Mouse (Mus musculus): ENCODE results near the gene Pik3r6. TPM values are rescaled to one million over a fixed set of nuclear protein-coding genes. Genes with fewer than 3 reads are reported as not detected.
A peak's percentile ranks its signal among the peaks of the same experiment; 100 is the strongest.

Pik3r6 gene
- total RNA-seq, 2 experiments from 2014 or later, result 5.0 to 6.4 TPM

- TF ChIP-seq CTCF (IDR thresholded peaks at IDR 0.05), result peak; percentile 52
- intact Hi-C loops (cut with DNase I), result no loop called here
- no peak overlapping the region for H3K27ac ChIP-seq
- no peak for DNase-seq (ENCODE audit: extremely low spot score in 1 of 2, low spot score in 2 of 2)
- no peak overlapping the region for H3K4me3 ChIP-seq
These were observed 41.7 kb downstream of the Pik3r6 start for GRCm38 (mm10) chr11:68544554-68544953.

- Histone ChIP-seq H3K27ac (no peak overlapping the region), H3K4me3 (no peak overlapping the region)
- intact Hi-C loops (cut with DNase I), result no loop called here
- TF ChIP-seq CTCF (IDR thresholded peaks at IDR 0.05), result no peak
- DNase-seq (ENCODE audit: extremely low spot score in 1 of 2, low spot score in 2 of 2), result no peak
These were observed 42.4 kb downstream of the Pik3r6 start for GRCm38 (mm10) chr11:68545172-68545571.

GRCm38 (mm10) chr11:68545682-68546222 is 42.9 kb downstream of the Pik3r6 start:
- TF ChIP-seq CTCF (IDR thresholded peaks at IDR 0.05), result no peak
- Histone ChIP-seq H3K4me3 (no peak overlapping the region), H3K27ac (no peak overlapping the region)
- DNase-seq (ENCODE audit: extremely low spot score in 1 of 2, low spot score in 2 of 2), result no peak
- intact Hi-C loops (cut with DNase I), result no loop called here

- Histone ChIP-seq H3K27ac (no peak overlapping the region), H3K4me3 (no peak overlapping the region)
- no peak for TF ChIP-seq CTCF (IDR thresholded peaks at IDR 0.05)
- intact Hi-C loops (cut with DNase I), result no loop called here
- DNase-seq (ENCODE audit: extremely low spot score in 1 of 2, low spot score in 2 of 2), result no peak
These were observed 44.7 kb downstream of the Pik3r6 start for GRCm38 (mm10) chr11:68547484-68547883.

- peak; percentile 46 for TF ChIP-seq CTCF (IDR thresholded peaks at IDR 0.05)
- H3K27ac ChIP-seq, result no peak overlapping the region
- H3K4me3 ChIP-seq, result no peak overlapping the region
- DNase-seq (ENCODE audit: extremely low spot score in 1 of 2, low spot score in 2 of 2), result no peak
- intact Hi-C loops (cut with DNase I), result loop anchor here (2.0 kb wide), 1 partner anchor 63 kb away; no protein-coding TSS in a partner anchor
These were observed 46.8 kb downstream of the Pik3r6 start for GRCm38 (mm10) chr11:68549597-68549996.

GRCm38 (mm10) chr11:68550358-68550757 is 47.5 kb downstream of the Pik3r6 start:
- intact Hi-C loops (cut with DNase I), result no loop called here
- no peak for TF ChIP-seq CTCF (IDR thresholded peaks at IDR 0.05)
- DNase-seq (ENCODE audit: extremely low spot score in 1 of 2, low spot score in 2 of 2), result no peak
- no peak overlapping the region for H3K4me3 ChIP-seq
- H3K27ac ChIP-seq, result no peak overlapping the region

GRCm38 (mm10) chr11:68553981-68554471 is 51.2 kb downstream of the Pik3r6 start:
- intact Hi-C loops (cut with DNase I), result no loop called here
- no peak for DNase-seq (ENCODE audit: extremely low spot score in 1 of 2, low spot score in 2 of 2)
- no peak overlapping the region for H3K27ac ChIP-seq
- TF ChIP-seq CTCF (IDR thresholded peaks at IDR 0.05), result peak; percentile 56
- no peak overlapping the region for H3K4me3 ChIP-seq

GRCm38 (mm10) chr11:68555918-68556584 is 53.2 kb downstream of the Pik3r6 start, which contains the start of gene Mfsd6l:
TSS of gene Mfsd6l (plus strand) at chr11:68556186.
- DNase-seq (ENCODE audit: extremely low spot score in 1 of 2, low spot score in 2 of 2), result no peak
- Histone ChIP-seq H3K27ac (no peak within 1 kb of the TSS), H3K4me3 (no peak within 1 kb of the TSS)
- intact Hi-C loops (cut with DNase I), result no loop called here
- peak; percentile 39 for TF ChIP-seq CTCF (IDR thresholded peaks at IDR 0.05)

- peak; percentile 46 for TF ChIP-seq CTCF (IDR thresholded peaks at IDR 0.05)
- Histone ChIP-seq H3K27ac (no peak overlapping the region), H3K4me3 (no peak overlapping the region)
- DNase-seq (ENCODE audit: extremely low spot score in 1 of 2, low spot score in 2 of 2), result no peak
- intact Hi-C loops (cut with DNase I), result no loop called here
These were observed 56.7 kb downstream of the Pik3r6 start for GRCm38 (mm10) chr11:68559546-68559945.

GRCm38 (mm10) chr11:68561957-68562950 is 59.4 kb downstream of the Pik3r6 start:
- no peak overlapping the region for H3K27ac ChIP-seq
- no peak for DNase-seq (ENCODE audit: extremely low spot score in 1 of 2, low spot score in 2 of 2)
- no peak for TF ChIP-seq CTCF (IDR thresholded peaks at IDR 0.05)
- intact Hi-C loops (cut with DNase I), result loop anchor here (10.0 kb wide), 1 partner anchor 313 kb away; the partner anchor contains the start of gene Ndel1
- no peak overlapping the region for H3K4me3 ChIP-seq

- no peak overlapping the region for H3K4me3 ChIP-seq
- intact Hi-C loops (cut with DNase I), result loop anchor here (5.0 to 10.0 kb wide), 4 partner anchors 128 to 310 kb away; partner anchors contain the start of genes Myh10 and Ndel1
- no peak for DNase-seq (ENCODE audit: extremely low spot score in 1 of 2, low spot score in 2 of 2)
- no peak overlapping the region for H3K27ac ChIP-seq
- TF ChIP-seq CTCF (IDR thresholded peaks at IDR 0.05), result no peak
These were observed 61.7 kb downstream of the Pik3r6 start for GRCm38 (mm10) chr11:68564356-68565031.

Measured in left cerebral cortex, adult 2 months (tissue).